Mouse (Mus musculus): ENCODE data around the gene Tnik. TPM values are rescaled to one million over a fixed set of nuclear protein-coding genes. Genes with fewer than 3 reads are reported as not detected.

Gene Tnik
- total and polyA plus RNA-seq, 2 experiments from 2014 or later = 9.2 to 27.5 TPM

DNA sequence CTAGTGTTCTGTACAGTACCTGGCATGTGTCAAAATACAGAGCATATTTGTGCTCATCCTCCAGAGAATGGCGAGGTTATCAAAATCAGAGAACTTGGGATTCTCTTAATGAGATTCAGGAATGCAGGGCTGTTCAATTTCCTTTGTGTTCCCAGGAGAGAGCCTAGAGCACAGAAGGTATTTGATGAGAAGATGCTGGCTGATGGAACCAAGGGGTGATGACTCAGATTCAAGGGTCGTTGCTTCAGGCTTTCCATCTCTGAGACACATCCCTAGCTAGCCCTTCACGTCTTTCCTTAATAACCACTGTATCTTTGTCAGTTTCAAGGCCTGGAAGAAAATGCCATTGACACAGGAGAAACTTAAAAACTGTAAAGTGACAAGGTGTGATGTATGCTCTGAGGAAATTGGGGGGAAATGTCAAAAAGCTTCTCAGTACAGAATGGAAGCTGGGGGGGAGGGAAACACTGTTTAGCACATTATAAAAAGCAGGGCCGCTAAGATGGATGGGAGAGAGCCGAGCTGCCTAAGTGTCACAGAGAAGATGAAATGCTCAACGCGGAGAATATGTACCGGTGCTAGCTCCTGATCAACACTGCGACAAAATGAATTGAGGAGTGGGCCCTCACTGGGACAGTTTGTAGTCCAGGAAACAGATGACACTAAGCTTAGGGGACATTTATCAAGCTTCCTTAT is 380.4 kb downstream of the Tnik start:
- 79% methylated on average over 9 of the region's 9 CpGs for WGBS
- H3K4me2 ChIP-seq (ENCODE audit: low read depth, low read length) = no peak overlapping the region
- TF ChIP-seq CTCF (IDR thresholded peaks at IDR 0.05; ENCODE audit: low read depth) (no peak), EP300 (IDR thresholded peaks at IDR 0.05; ENCODE audit: low read depth) (no peak)
- H3K27ac ChIP-seq (ENCODE audit: low read depth) = no peak overlapping the region
- H3K4me1 ChIP-seq (ENCODE audit: control insufficient read depth, insufficient read depth) = 0 out of 2 replicates have a peak, but pooled peaks cover 5% of the 10 kb centered on the region
- H3K27me3 ChIP-seq (ENCODE audit: control insufficient read depth, insufficient read depth, low read length) = no peaks in the 10 kb centered on the region
- no peak for ATAC-seq (ENCODE audit: insufficient read depth, low read depth)
- no peak for DNase-seq (ENCODE audit: low spot score)
- H3K36me3 ChIP-seq (replicated peaks; ENCODE audit: control insufficient read depth, insufficient read depth, low read length) = peaks cover 23% of the 10 kb centered on the region
- H3K9ac ChIP-seq (replicated peaks; ENCODE audit: low read depth, low read length) = no peak overlapping the region
- H3K9me3 ChIP-seq (replicated peaks; ENCODE audit: control insufficient read depth, low read length) = no peaks in the 10 kb centered on the region
- H3K4me3 ChIP-seq (ENCODE audit: low read depth, low read length) = no peak overlapping the region

DNA sequence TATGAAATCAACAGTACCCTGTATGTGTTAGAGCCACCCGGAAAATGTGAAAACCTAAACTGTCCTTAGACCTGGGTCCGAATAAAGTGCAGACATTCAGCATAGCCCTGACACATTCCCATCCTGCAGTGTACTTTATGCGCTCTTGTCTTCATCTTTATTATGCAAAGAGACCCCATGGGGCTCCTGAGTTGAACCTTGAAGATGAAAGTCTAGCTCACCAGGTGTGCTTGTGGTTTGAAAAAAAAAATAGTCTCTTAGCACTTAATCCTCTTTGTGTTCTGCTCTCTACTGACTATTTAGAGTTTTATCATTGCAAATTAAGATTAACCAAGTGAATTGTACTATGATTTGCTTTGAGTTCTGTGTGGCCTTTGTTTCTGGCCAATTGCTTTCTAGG is 389.6 kb downstream of the Tnik start:
- TF ChIP-seq CTCF (IDR thresholded peaks at IDR 0.05; ENCODE audit: low read depth) = no peak
- TF ChIP-seq EP300 (IDR thresholded peaks at IDR 0.05; ENCODE audit: low read depth) = no peak
- no peak overlapping the region for H3K4me2 ChIP-seq (ENCODE audit: low read depth, low read length)
- no peaks in the 10 kb centered on the region for H3K27me3 ChIP-seq (ENCODE audit: control insufficient read depth, insufficient read depth, low read length)
- peaks cover 38% of the 10 kb centered on the region for H3K36me3 ChIP-seq (replicated peaks; ENCODE audit: control insufficient read depth, insufficient read depth, low read length)
- H3K4me3 ChIP-seq (ENCODE audit: low read depth, low read length) = no peak overlapping the region
- no peak overlapping the region for H3K9ac ChIP-seq (replicated peaks; ENCODE audit: low read depth, low read length)
- H3K9me3 ChIP-seq (replicated peaks; ENCODE audit: control insufficient read depth, low read length) = no peaks in the 10 kb centered on the region
- 82% methylated on average over 3 of the region's 3 CpGs for WGBS
- ATAC-seq (ENCODE audit: insufficient read depth, low read depth) (no peak), DNase-seq (ENCODE audit: low spot score) (no peak)
- no peak overlapping the region for H3K27ac ChIP-seq (ENCODE audit: low read depth)
- no peaks in the 10 kb centered on the region for H3K4me1 ChIP-seq (ENCODE audit: control insufficient read depth, insufficient read depth)

DNA sequence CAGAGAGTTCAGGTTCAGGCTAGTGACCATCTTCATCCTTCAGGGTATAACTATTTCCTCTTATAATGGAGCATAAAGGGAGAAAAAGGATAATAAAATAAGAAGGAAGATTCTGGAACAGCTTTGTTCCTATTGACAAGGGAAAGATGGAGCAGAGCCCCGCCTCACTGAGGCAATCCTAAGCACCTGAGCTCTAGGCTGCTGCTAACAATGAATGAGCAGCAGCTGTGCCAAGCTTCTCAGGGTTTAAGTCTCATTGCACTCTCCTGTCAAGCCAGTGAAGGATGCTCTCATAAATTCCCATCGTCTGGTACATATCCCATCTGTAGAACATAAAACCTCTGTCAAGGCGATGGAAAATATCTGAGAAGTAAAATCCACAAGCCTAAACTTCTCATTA is 390.0 kb downstream of the Tnik start:
- no peak overlapping the region for H3K9ac ChIP-seq (replicated peaks; ENCODE audit: low read depth, low read length)
- H3K36me3 ChIP-seq (replicated peaks; ENCODE audit: control insufficient read depth, insufficient read depth, low read length) = peaks cover 35% of the 10 kb centered on the region
- H3K9me3 ChIP-seq (replicated peaks; ENCODE audit: control insufficient read depth, low read length) = no peaks in the 10 kb centered on the region
- H3K4me1 ChIP-seq (ENCODE audit: control insufficient read depth, insufficient read depth) = no peaks in the 10 kb centered on the region
- TF ChIP-seq EP300 (IDR thresholded peaks at IDR 0.05; ENCODE audit: low read depth) = no peak
- ATAC-seq (ENCODE audit: insufficient read depth, low read depth) (no peak), DNase-seq (ENCODE audit: low spot score) (no peak)
- WGBS = 93% methylated on average over 3 of the region's 3 CpGs
- no peak overlapping the region for H3K4me3 ChIP-seq (ENCODE audit: low read depth, low read length)
- no peaks in the 10 kb centered on the region for H3K27me3 ChIP-seq (ENCODE audit: control insufficient read depth, insufficient read depth, low read length)
- no peak overlapping the region for H3K27ac ChIP-seq (ENCODE audit: low read depth)
- no peak overlapping the region for H3K4me2 ChIP-seq (ENCODE audit: low read depth, low read length)

DNA sequence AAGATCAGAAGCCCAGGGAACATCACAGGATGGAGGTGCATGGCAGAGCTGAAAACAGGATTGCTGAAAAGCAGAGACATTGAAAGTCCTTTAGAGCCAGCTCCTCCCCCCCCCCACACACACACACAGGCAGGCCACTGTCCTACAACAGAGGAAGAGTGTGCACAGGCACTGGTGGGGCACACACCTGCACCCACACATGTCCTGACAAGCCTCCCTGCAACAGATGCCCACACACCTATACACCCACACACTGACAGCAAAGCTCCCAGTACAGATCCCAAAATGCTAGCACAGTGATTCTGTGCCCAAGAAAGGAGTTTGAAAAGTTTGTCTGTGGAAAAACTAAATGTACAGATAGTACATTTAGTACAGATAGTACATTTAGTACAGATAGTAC is 391.7 kb downstream of the Tnik start:
- H3K9ac ChIP-seq (replicated peaks; ENCODE audit: low read depth, low read length) = no peak overlapping the region
- H3K27me3 ChIP-seq (ENCODE audit: control insufficient read depth, insufficient read depth, low read length) = no peaks in the 10 kb centered on the region
- no peak overlapping the region for H3K4me2 ChIP-seq (ENCODE audit: low read depth, low read length)
- peaks cover 19% of the 10 kb centered on the region for H3K36me3 ChIP-seq (replicated peaks; ENCODE audit: control insufficient read depth, insufficient read depth, low read length)
- DNase-seq (ENCODE audit: low spot score) (no peak), ATAC-seq (ENCODE audit: insufficient read depth, low read depth) (no peak)
- H3K27ac ChIP-seq (ENCODE audit: low read depth) = no peak overlapping the region
- H3K4me1 ChIP-seq (ENCODE audit: control insufficient read depth, insufficient read depth) = no peaks in the 10 kb centered on the region
- H3K4me3 ChIP-seq (ENCODE audit: low read depth, low read length) = no peak overlapping the region
- H3K9me3 ChIP-seq (replicated peaks; ENCODE audit: control insufficient read depth, low read length) = no peaks in the 10 kb centered on the region
- no peak for TF ChIP-seq EP300 (IDR thresholded peaks at IDR 0.05; ENCODE audit: low read depth)
- TF ChIP-seq CTCF (IDR thresholded peaks at IDR 0.05; ENCODE audit: low read depth) = no peak

DNA sequence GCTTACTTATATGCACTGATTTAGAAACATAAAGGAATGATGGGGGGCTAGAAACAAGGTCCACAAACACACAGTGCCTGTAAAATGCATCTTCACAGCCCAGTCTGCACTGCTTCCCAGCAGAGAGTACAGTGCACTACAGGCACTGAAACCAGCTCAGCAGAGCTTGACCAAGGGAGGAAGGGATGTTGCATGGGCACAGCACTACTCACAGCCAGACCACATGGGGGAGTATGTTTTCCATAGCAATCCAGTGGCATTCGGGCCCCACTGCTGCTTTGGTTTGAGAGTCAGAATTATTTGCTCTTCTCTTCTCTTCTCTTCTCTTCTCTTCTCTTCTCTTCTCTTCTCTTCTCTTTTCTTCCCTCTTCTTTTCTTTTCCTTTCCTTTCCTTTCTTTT is 395.3 kb downstream of the Tnik start:
- no peak for TF ChIP-seq CTCF (IDR thresholded peaks at IDR 0.05; ENCODE audit: low read depth)
- TF ChIP-seq EP300 (IDR thresholded peaks at IDR 0.05; ENCODE audit: low read depth) = no peak
- Histone ChIP-seq H3K4me3 (ENCODE audit: low read depth, low read length) (no peak overlapping the region), H3K36me3 (replicated peaks; ENCODE audit: control insufficient read depth, insufficient read depth, low read length) (peaks cover 23% of the 10 kb centered on the region), H3K4me1 (ENCODE audit: control insufficient read depth, insufficient read depth) (no peaks in the 10 kb centered on the region), H3K27ac (ENCODE audit: low read depth) (no peak overlapping the region), H3K9me3 (replicated peaks; ENCODE audit: control insufficient read depth, low read length) (no peaks in the 10 kb centered on the region), H3K4me2 (ENCODE audit: low read depth, low read length) (no peak overlapping the region), H3K27me3 (ENCODE audit: control insufficient read depth, insufficient read depth, low read length) (no peaks in the 10 kb centered on the region), H3K9ac (replicated peaks; ENCODE audit: low read depth, low read length) (no peak overlapping the region)
- 50% methylated on average over 1 of the region's 1 CpGs for WGBS
- DNase-seq (ENCODE audit: low spot score) (no peak), ATAC-seq (ENCODE audit: insufficient read depth, low read depth) (no peak)

DNA sequence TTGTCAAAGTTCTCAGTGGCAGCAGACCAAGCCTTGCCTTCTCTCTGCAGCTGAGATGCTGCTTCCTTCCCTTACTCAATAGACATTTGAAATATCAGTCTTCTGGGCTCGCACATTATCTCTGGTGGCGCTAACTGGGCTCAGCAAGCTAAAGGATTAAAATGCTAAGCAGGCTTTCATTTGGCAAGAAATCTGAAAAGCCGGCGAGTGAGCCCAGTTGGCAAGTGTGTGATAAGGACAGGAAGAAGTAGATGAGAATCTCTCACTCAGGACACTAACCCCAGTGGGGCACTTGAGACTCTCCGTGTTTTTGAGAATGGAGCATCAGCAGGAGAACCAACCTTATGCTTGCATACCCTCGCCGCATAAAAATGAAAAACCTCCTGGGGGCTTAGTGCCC is 417.8 kb downstream of the Tnik start:
- ATAC-seq (ENCODE audit: insufficient read depth, low read depth) = no peak
- H3K27ac ChIP-seq (ENCODE audit: low read depth) = no peak overlapping the region
- no peak for TF ChIP-seq CTCF (IDR thresholded peaks at IDR 0.05; ENCODE audit: low read depth)
- no peak for TF ChIP-seq EP300 (IDR thresholded peaks at IDR 0.05; ENCODE audit: low read depth)
- H3K4me1 ChIP-seq (ENCODE audit: control insufficient read depth, insufficient read depth) = peaks cover 6% of the 10 kb centered on the region; the same call in 1 of the 2 replicates
- 40% methylated on average over 7 of the region's 7 CpGs for WGBS
- no peak overlapping the region for H3K4me3 ChIP-seq (ENCODE audit: low read depth, low read length)
- H3K4me2 ChIP-seq (ENCODE audit: low read depth, low read length) = no peak overlapping the region
- DNase-seq (ENCODE audit: low spot score) = no peak
- H3K36me3 ChIP-seq (replicated peaks; ENCODE audit: control insufficient read depth, insufficient read depth, low read length) = no peaks in the 10 kb centered on the region
- no peak overlapping the region for H3K9ac ChIP-seq (replicated peaks; ENCODE audit: low read depth, low read length)
- H3K9me3 ChIP-seq (replicated peaks; ENCODE audit: control insufficient read depth, low read length) = no peaks in the 10 kb centered on the region
- no peaks in the 10 kb centered on the region for H3K27me3 ChIP-seq (ENCODE audit: control insufficient read depth, insufficient read depth, low read length)

Data from heart, postnatal 0 days (tissue).